Mouse (Mus musculus): ENCODE results near the gene Hecw2. TPM values are rescaled to one million over a fixed set of nuclear protein-coding genes. Genes with fewer than 3 reads are reported as not detected.

Gene Hecw2
- polyA plus RNA-seq, 1 experiment, result 5.2 TPM

GRCm38 (mm10) chr1:54119638-54120320 lies 75.2 kb downstream of the Hecw2 start:
- no peak overlapping the region for H3K4me3 ChIP-seq (ENCODE audit: insufficient read depth, low read length)
- no peaks in the 10 kb centered on the region for H3K4me1 ChIP-seq (ENCODE audit: control insufficient read depth, insufficient read depth, low read length)
- TF ChIP-seq POLR2A (IDR thresholded peaks at IDR 0.05; ENCODE audit: low read depth, low read length), result no peak
- TF ChIP-seq CTCF (IDR thresholded peaks at IDR 0.05; ENCODE audit: borderline replicate concordance, insufficient read depth, low read length), result no peak
- H3K27ac ChIP-seq (ENCODE audit: insufficient read depth, low read length), result no peak overlapping the region

GRCm38 (mm10) chr1:54118342-54118973 lies 76.5 kb downstream of the Hecw2 start:
- Histone ChIP-seq H3K4me3 (ENCODE audit: insufficient read depth, low read length) (no peak overlapping the region), H3K27ac (ENCODE audit: insufficient read depth, low read length) (peak overlapping the region; percentile 55), H3K4me1 (ENCODE audit: control insufficient read depth, insufficient read depth, low read length) (no peaks in the 10 kb centered on the region)
- TF ChIP-seq POLR2A (IDR thresholded peaks at IDR 0.05; ENCODE audit: low read depth, low read length), result no peak

- Histone ChIP-seq H3K4me3 (ENCODE audit: insufficient read depth, low read length) (no peak overlapping the region), H3K4me1 (ENCODE audit: control insufficient read depth, insufficient read depth, low read length) (no peaks in the 10 kb centered on the region), H3K27ac (ENCODE audit: insufficient read depth, low read length) (no peak overlapping the region)
- TF ChIP-seq CTCF (IDR thresholded peaks at IDR 0.05; ENCODE audit: borderline replicate concordance, insufficient read depth, low read length) (no peak), POLR2A (IDR thresholded peaks at IDR 0.05; ENCODE audit: low read depth, low read length) (no peak)
Observed at GRCm38 (mm10) chr1:54110920-54111605, 83.9 kb downstream of the Hecw2 start.

GRCm38 (mm10) chr1:54109255-54109654 lies 85.7 kb downstream of the Hecw2 start:
- TF ChIP-seq CTCF (IDR thresholded peaks at IDR 0.05; ENCODE audit: borderline replicate concordance, insufficient read depth, low read length), result no peak
- TF ChIP-seq POLR2A (IDR thresholded peaks at IDR 0.05; ENCODE audit: low read depth, low read length), result no peak
- H3K4me1 ChIP-seq (ENCODE audit: control insufficient read depth, insufficient read depth, low read length), result no peaks in the 10 kb centered on the region
- no peak overlapping the region for H3K4me3 ChIP-seq (ENCODE audit: insufficient read depth, low read length)
- no peak overlapping the region for H3K27ac ChIP-seq (ENCODE audit: insufficient read depth, low read length)

- TF ChIP-seq CTCF (IDR thresholded peaks at IDR 0.05; ENCODE audit: borderline replicate concordance, insufficient read depth, low read length) (no peak), POLR2A (IDR thresholded peaks at IDR 0.05; ENCODE audit: low read depth, low read length) (no peak)
- Histone ChIP-seq H3K4me3 (ENCODE audit: insufficient read depth, low read length) (no peak overlapping the region), H3K27ac (ENCODE audit: insufficient read depth, low read length) (no peak overlapping the region), H3K4me1 (ENCODE audit: control insufficient read depth, insufficient read depth, low read length) (no peaks in the 10 kb centered on the region)
Observed at GRCm38 (mm10) chr1:54106756-54107155, 88.2 kb downstream of the Hecw2 start.

- Histone ChIP-seq H3K4me1 (ENCODE audit: control insufficient read depth, insufficient read depth, low read length) (peaks cover 5% of the 10 kb centered on the region; the same call in 1 of the 2 replicates), H3K27ac (ENCODE audit: insufficient read depth, low read length) (no peak overlapping the region), H3K4me3 (ENCODE audit: insufficient read depth, low read length) (no peak overlapping the region)
- TF ChIP-seq CTCF (IDR thresholded peaks at IDR 0.05; ENCODE audit: borderline replicate concordance, insufficient read depth, low read length) (no peak), POLR2A (IDR thresholded peaks at IDR 0.05; ENCODE audit: low read depth, low read length) (no peak)
Observed at GRCm38 (mm10) chr1:54079708-54080107, 115.3 kb downstream of the Hecw2 start.

GRCm38 (mm10) chr1:54074456-54074855 lies 120.5 kb downstream of the Hecw2 start:
- Histone ChIP-seq H3K4me3 (ENCODE audit: insufficient read depth, low read length) (no peak overlapping the region), H3K27ac (ENCODE audit: insufficient read depth, low read length) (no peak overlapping the region), H3K4me1 (ENCODE audit: control insufficient read depth, insufficient read depth, low read length) (peaks cover 8% of the 10 kb centered on the region)
- TF ChIP-seq CTCF (IDR thresholded peaks at IDR 0.05; ENCODE audit: borderline replicate concordance, insufficient read depth, low read length), result no peak
- TF ChIP-seq POLR2A (IDR thresholded peaks at IDR 0.05; ENCODE audit: low read depth, low read length), result no peak

- Histone ChIP-seq H3K4me1 (ENCODE audit: control insufficient read depth, insufficient read depth, low read length) (peaks cover 6% of the 10 kb centered on the region), H3K27ac (ENCODE audit: insufficient read depth, low read length) (no peak overlapping the region), H3K4me3 (ENCODE audit: insufficient read depth, low read length) (no peak overlapping the region)
- TF ChIP-seq POLR2A (IDR thresholded peaks at IDR 0.05; ENCODE audit: low read depth, low read length) (no peak), CTCF (IDR thresholded peaks at IDR 0.05; ENCODE audit: borderline replicate concordance, insufficient read depth, low read length) (no peak)
Observed at GRCm38 (mm10) chr1:54070121-54070520, 124.8 kb downstream of the Hecw2 start.

- TF ChIP-seq POLR2A (IDR thresholded peaks at IDR 0.05; ENCODE audit: low read depth, low read length) (no peak), CTCF (IDR thresholded peaks at IDR 0.05; ENCODE audit: borderline replicate concordance, insufficient read depth, low read length) (no peak)
- H3K4me3 ChIP-seq (ENCODE audit: insufficient read depth, low read length), result no peak overlapping the region
- H3K27ac ChIP-seq (ENCODE audit: insufficient read depth, low read length), result no peak overlapping the region
- no peaks in the 10 kb centered on the region for H3K4me1 ChIP-seq (ENCODE audit: control insufficient read depth, insufficient read depth, low read length)
Observed at GRCm38 (mm10) chr1:54068248-54068647, 126.7 kb downstream of the Hecw2 start.

GRCm38 (mm10) chr1:54065434-54065833 lies 129.5 kb downstream of the Hecw2 start:
- Histone ChIP-seq H3K4me1 (ENCODE audit: control insufficient read depth, insufficient read depth, low read length) (no peaks in the 10 kb centered on the region), H3K4me3 (ENCODE audit: insufficient read depth, low read length) (no peak overlapping the region), H3K27ac (ENCODE audit: insufficient read depth, low read length) (no peak overlapping the region)
- no peak for TF ChIP-seq CTCF (IDR thresholded peaks at IDR 0.05; ENCODE audit: borderline replicate concordance, insufficient read depth, low read length)
- TF ChIP-seq POLR2A (IDR thresholded peaks at IDR 0.05; ENCODE audit: low read depth, low read length), result no peak
